Mouse (Mus musculus) lung, postnatal 0 days (tissue): ENCODE results near the gene Tmem217.

Experiments
- CTCF ChIP-seq: IDR thresholded peaks from 2 replicates; pipeline ENCODE4 v1.5.1; 2016; ENCODE audit warnings: antibody characterized with exemption, mild to moderate bottlenecking
- EP300 ChIP-seq: IDR thresholded peaks from 2 replicates; pipeline ENCODE4 v1.6.1; 2016; ENCODE audit warnings: antibody characterized with exemption, mild to moderate bottlenecking, control low read depth

DNA sequence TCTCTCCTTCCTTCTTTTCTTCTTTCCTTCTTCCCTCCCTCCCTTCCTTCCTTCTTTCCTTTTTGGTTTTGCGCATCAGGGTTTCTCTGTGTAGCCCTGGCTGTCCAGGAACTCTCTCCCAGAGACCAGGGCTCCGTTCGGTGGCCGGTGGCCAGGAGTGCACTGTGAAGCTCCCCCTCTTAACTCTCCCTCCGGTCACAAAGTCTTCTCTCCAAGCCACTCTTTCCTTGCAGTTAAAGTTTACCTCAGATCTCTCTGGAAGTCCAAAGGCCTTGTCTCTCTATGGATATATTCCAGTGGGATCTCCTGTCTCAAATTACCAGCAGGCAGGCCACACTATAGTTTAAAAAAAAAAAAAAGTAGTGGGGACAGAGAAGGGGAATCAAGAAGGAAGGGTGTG is 6.9 kb downstream of the Tmem217 start:
- TF ChIP-seq CTCF (no peak), EP300 (no peak)
